Mouse (Mus musculus) olfactory bulb, adult 2 months (tissue): Measurements from ENCODE around the gene Slc19a1.

Experiments used
- CTCF ChIP-seq: fragments of 200-500 bp; IDR thresholded peaks from 2 replicates; pipeline ENCODE4 v1.5.1; 2012; ENCODE audit warnings: low read depth, mild to moderate bottlenecking, low read length, moderate library complexity; ENCODE audit not compliant: insufficient read depth
- POLR2A ChIP-seq: fragments of 200-500 bp; IDR thresholded peaks from 2 replicates; pipeline ENCODE4 v1.6.1; 2012; ENCODE audit warnings: mild to moderate bottlenecking, low read depth, low read length, moderate library complexity; ENCODE audit not compliant: insufficient read depth

DNA sequence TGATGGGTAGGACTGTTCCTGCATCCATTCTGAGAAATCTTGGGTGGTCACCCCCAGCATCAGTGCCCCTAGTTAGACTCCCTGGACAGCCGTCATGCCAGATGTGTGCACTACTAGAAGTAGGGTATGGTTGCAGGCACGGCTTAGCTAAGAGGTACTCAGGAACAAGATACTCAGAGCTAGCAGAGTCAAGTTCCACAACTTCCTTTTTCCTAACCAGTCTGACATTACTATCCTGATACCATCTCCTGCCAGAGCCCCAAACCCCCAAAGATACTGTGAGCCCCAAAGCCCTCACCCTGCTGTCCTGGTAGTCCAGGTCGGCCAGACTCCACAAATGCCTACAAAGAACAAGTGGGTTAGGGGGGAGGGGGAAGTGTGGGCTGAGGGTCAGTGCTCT lies 32.2 kb downstream of the Slc19a1 start:
- TF ChIP-seq CTCF (no peak), POLR2A (no peak)
